Mouse (Mus musculus) CD4-positive naive resting alpha-beta T cell, adult 76 days (primary cell): ENCODE data around the gene Olfr145. TPM values are rescaled to one million over a fixed set of nuclear protein-coding genes. Genes with fewer than 3 reads are reported as not detected.

Experiments used
- total RNA-seq: library from RNA; stranded (reverse); gene quantifications from one replicate; pipeline ENCODE4 v1.2.4, GENCODE M21; 2023

Olfr145 gene
- not detected for total RNA-seq

DNA sequence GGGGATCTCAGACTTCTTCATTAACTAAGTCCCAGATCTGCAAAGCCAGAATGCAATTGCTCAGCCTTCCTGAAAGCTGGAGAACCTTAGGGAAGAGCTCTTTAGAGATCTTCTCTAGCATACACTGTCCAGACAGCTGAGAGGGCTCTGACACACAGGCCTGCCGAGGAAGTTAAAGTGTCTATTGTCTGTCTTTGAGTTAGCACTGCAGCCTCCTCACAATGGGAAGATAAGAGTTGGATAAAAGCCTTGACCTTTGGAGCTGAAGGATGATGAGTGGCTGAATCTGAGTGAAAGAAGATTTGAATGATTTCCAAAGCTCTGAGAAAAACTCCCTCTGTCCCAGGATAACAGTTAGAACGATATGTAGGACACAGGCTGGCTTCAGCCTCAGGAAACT is at the start of gene Olfr145:
TSS of gene Olfr145 (plus strand) at position 64 of the 400 bp plus-strand sequence.

GRCm38 (mm10) chr9:37853969-37854368 is 42.6 kb upstream of the Olfr145 start, which contains the start of gene Olfr877:
Gene Olfr877 (plus strand): TSS chr9:37854269.

DNA sequence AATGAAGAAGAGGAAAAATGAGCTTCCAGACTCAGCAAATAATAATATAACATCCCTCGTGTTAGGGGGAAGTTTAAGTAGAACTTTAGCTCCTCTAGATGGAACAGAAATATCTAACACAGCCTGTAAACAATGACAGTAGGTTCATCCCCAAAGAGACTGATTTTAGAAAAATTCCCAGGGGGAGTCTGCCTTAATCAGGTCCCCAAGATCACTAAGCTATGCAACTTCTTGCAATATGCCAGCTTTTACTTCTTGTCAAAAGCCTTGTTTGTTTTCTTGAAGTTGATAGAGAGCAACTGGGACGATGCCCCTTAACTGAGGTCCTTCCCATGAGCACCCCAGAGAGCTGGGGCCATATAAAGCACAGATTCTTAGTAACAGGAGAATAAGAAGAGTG is 21.0 kb downstream of the Olfr145 start, which contains the start of gene Olfr878:
TSS of gene Olfr878 (plus strand) at position 301 of the 400 bp plus-strand sequence.

Other genes starting within 250 kb of the Olfr145 start
- gene Tbrg1, start 239.4 kb upstream of the Olfr145 start, total RNA-seq, result 65.6 TPM
- gene Panx3, start 227.5 kb upstream of the Olfr145 start, total RNA-seq, result not detected
- gene Olfr160, start 180.5 kb upstream of the Olfr145 start, total RNA-seq, result not detected
- not detected for gene Olfr874, start 151.6 kb upstream of the Olfr145 start, total RNA-seq
- not detected for gene Olfr875, start 124.9 kb upstream of the Olfr145 start, total RNA-seq
- not detected for gene Olfr876, start 93.7 kb upstream of the Olfr145 start, total RNA-seq
- gene Olfr877, start 42.5 kb upstream of the Olfr145 start, total RNA-seq, result not detected
- gene Olfr878, start 21.1 kb downstream of the Olfr145 start, total RNA-seq, result not detected
- not detected for gene Olfr881, start 95.1 kb downstream of the Olfr145 start, total RNA-seq
- not detected for gene Olfr883, start 129.1 kb downstream of the Olfr145 start, total RNA-seq
- gene Olfr884, start 149.8 kb downstream of the Olfr145 start, total RNA-seq, result not detected
- not detected for gene Olfr885, start 164.6 kb downstream of the Olfr145 start, total RNA-seq
- gene Olfr887, start 187.3 kb downstream of the Olfr145 start, total RNA-seq, result not detected
- gene Olfr888, start 211.4 kb downstream of the Olfr145 start, total RNA-seq, result not detected
- gene Olfr889, start 218.5 kb downstream of the Olfr145 start, total RNA-seq, result not detected
- not detected for gene Olfr890, start 245.8 kb downstream of the Olfr145 start, total RNA-seq